Mouse (Mus musculus): Measurements from ENCODE around the gene Arhgap21.

Gene Arhgap21

DNA sequence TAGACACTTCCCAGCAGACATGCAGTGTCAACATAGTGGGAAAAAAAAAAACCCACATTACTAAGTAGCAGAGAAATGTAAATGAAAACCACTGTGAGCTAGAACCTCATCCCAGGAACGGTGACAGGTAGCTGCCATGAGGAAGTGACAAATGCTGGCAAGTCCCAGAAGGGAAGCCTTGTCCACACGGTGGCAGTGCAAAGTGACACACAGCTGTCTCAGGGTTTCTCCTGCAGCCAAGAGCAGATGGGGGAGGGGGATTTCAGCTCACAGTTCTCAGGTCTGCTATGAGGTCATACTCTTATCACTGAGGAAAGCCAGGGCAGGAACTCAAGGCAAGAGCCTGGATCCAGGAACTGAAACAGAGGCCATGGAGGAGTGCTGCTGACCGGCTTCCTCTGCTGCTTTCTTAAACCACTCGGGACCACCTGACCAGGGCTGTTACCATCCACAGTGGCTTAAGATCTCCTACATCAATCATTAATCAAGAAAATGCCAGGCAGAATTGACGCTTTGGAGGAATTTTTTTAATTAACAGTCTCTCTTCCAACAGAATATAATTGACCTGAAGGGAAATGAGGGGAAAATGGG is 74.5 kb downstream of the Arhgap21 start:
- DNase-seq: peak; percentile 50

DNA sequence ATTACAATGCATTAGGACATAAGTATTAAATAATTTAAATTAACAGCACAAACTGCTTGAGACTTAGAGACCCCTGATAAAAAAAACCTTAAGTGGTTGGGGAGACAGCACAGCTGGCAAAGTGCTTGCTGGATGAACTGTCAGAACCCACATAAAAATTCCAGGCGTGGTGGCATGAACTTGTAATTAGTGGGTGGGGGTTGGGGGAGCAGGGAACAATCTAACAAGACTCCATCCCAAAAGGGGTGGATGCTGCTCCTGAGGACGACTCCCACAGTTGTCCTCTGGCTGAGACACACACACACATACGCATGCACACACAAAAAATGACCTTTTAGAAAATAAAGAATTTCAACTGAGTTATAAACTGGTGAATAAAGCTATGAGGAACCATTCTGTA is 79.9 kb downstream of the Arhgap21 start:
- no peak for DNase-seq

GRCm38 (mm10) chr2:20883288-20883687 is 85.4 kb downstream of the Arhgap21 start:
- no peak for DNase-seq

- DNase-seq: no peak
Measured at GRCm38 (mm10) chr2:20879877-20880605, 88.6 kb downstream of the Arhgap21 start.

DNA sequence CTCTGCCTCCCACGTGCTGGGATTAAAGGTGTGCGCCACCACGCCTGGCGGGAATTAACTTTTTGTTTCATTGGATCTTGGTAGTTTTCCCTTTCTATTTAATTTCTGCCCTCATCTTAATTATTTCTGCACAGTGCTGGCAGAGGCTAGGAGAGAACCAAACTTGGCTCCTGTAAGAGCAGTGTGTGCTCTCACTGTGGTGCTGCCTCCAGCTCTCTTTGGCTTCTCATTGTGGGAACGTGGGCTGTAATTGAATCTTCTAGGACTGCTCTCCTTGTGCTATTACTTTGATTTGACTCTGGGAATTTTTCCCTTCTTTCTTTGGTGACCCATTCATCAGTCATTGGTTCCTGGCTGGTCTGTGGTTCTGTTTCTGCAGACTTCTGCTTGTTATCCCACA is 94.1 kb downstream of the Arhgap21 start:
- no peak for DNase-seq

GRCm38 (mm10) chr2:20869212-20869965 is 99.3 kb downstream of the Arhgap21 start:
- DNase-seq: no peak

DNA sequence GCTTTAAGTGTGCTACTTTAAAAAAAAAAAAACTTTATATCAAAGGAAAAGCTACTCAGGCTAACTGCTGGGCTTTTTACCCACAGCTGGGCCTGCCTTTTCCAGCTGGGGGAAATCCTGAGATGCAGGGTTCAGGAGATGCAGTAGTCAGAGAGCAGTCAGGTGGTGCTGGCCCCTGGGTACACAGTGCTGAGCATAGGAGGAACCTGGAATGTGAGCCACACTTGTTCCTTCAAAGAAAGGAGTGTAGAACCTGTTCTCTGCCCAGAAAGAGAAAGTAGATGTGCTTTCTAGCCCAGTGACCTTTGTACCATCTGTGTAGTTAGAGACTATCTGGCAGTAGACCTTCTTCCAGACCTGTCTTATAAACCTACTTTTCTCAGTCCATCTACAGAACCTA is 100.6 kb downstream of the Arhgap21 start:
- DNase-seq: no peak

DNA sequence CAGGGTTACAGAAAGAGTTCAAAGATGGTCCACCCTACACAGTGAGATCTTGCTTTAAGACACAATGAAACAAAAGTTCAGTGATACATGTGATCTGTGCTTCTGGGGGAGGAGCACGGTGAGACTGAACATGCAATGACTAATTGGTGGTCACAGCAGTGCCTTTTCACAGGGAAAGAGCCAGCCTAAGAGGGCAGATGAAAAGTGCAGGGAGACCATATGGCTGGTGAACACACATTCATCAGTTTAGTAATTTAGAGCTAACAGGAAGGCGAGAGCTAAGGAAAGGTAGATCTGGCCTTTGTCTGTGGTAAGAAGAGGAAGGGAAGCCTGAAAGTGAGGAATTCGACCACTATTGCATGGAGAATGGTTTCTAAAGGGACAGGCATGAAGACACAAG is 102.9 kb downstream of the Arhgap21 start:
- no peak for DNase-seq

DNA sequence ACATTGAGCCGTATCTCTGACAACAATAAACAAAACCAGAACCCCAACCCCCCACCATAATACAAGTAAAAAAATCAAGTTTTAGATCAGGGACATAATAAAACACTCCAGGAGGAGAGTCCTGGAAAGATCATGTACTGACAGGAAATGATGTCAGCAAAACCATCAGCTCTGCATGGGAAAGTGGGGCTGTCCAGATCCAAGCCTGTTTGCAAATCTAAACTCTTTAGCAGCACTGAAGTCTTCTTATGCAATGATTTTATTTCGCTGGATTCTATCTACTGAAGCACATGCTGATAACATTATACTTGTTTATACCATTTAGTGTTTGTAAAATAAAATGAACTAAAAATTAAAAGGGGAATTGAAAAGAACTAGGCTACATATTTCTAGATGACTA is 104.1 kb downstream of the Arhgap21 start:
- DNase-seq: no peak

GRCm38 (mm10) chr2:20860756-20861155 is 107.9 kb downstream of the Arhgap21 start:
- no peak for DNase-seq

DNA sequence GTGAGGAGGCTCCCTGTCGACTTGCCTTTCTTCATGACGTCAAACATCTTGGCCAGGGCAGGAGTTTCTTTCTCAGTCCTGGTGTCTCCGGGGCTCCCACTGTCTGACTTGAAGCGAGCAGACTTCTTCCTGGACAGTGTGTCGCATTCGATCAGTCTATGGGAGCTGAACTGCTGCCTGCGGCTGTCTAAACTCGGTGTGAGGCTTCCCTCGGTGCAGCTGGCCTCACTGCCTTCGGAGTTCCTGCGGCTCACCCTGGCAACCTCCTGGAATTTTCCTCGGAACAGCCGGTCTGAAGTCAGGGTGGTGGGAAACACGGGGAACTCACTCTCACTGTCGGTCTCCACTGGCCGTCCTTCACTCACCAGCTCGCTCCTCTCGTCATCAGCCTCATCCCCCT is 119.3 kb downstream of the Arhgap21 start:
- peak; percentile 35 for DNase-seq

DNA sequence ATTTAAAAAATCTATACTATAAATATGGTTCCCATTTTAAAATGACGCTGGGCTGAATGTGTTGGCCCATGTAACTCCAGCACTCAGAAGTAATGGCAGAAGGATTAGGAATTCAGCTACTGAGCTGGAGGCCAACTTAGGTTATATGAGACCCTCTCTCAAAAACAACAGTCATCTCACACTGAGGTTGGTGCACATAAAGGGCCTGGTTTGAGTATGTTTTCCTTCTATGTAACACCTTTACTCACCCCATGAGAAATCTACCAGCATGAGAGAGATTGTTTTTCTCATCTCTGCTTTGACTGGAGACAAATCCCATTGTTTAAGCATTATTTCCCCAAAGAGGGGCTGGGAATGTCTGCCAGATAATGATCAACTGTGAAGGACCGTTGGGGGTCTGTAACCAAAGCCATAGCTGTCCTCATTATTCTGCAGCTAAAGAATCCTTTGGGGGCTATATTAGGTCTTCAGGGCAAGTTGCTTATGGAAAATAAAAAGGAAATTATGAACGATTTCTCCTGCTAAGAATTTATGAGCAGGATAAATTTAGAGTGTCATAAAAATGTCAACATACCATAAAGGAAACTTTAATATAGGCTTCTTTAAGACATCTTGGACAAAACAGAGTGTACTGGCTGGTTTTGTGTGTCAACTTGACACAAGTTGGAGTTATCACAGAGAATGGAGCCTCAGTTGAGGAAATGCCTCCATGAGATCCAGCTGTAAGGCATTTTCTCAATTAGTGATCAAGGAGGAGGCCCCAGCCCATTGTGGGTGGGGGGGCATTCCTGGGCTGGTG is 136.9 kb downstream of the Arhgap21 start:
- no peak for DNase-seq

DNA sequence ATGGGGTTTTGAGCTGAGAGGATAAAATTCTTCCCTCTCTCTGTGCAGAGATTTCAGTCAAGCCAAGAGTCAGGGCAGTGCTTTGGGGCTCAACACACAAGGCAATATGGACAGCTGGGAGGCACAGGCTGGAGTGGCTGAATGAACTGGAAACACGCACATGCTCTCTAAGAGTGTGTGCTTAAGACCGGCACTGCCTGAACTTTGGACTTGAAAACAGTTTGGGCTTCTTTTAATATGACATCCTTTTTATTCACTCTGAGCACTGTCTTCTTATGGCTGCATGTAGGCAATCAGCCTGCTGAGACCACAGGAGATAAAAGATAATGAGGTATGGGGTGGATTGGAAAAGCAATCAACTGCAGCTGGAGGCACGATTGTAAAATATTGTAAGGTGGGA is 137.8 kb downstream of the Arhgap21 start:
- no peak for DNase-seq

- DNase-seq: no peak
Measured at GRCm38 (mm10) chr2:20826258-20826657, 142.4 kb downstream of the Arhgap21 start.

- no peak for DNase-seq
Measured at GRCm38 (mm10) chr2:20818226-20818625, 150.5 kb downstream of the Arhgap21 start.

- no peak for DNase-seq
Measured at GRCm38 (mm10) chr2:20813986-20814385, 154.7 kb downstream of the Arhgap21 start.

DNA sequence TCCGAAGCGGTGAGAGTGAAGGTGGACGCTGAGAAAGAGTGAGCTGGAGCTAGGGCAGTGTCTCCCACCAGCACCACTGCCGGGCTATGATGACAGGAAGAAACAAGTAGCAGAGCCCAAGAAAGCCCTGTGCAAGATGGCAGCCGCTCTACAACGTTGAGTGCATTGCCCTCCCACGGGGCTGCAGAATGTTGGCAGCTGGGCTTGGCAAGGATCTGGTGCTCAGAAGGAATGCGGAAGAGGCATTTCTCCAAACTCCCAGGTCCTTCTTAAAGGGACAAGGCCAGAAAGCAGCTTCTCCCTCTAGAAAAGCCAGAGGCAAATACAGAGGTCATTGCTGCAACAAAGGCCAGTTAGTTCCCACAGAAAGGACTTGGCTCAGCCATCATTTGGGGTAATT is 157.2 kb downstream of the Arhgap21 start:
- no peak for DNase-seq

GRCm38 (mm10) chr2:20801236-20801890 is 167.3 kb downstream of the Arhgap21 start:
- DNase-seq: peak; percentile 32

All from cerebellum, adult 11-12 months (tissue).